8 mouse cellular contexts compared by ENCODE assay signal in genomic region chr13:92483348-92483747, GRCm38 (mm10). TPM values are rescaled to one million over a fixed set of nuclear protein-coding genes. Genes with fewer than 3 reads are reported as not detected.
DNase-seq lines count a peak whose midpoint lies in the region; ATAC-seq and TF ChIP-seq lines count a peak whose summit lies in the region.

No protein-coding gene starts in this region.

- no peak overlapping the region for H3K27ac ChIP-seq in MEL (ENCODE audit: control insufficient read depth, low read depth, low read length)
- no peak overlapping the region for H3K27ac ChIP-seq in brown adipose tissue, adult 24 weeks (replicated peaks; ENCODE audit: low read depth, low read length)
- H3K27ac ChIP-seq in forebrain, embryonic 11.5 days (ENCODE audit: low read depth, low read length) = no peak overlapping the region
- peak overlapping the region; percentile 92 for H3K27ac ChIP-seq in layer of hippocampus, adult 2 months
- peak overlapping the region; percentile 52; the same call in 1 of the 2 replicates for H3K27ac ChIP-seq in lung, embryonic 16.5 days (ENCODE audit: low read length)

- no peaks in the 10 kb centered on the region for H3K4me1 ChIP-seq in MEL (ENCODE audit: control insufficient read depth in 1 of 2, insufficient read depth in 2 of 2, low read length in 2 of 2)
- no peaks in the 10 kb centered on the region for H3K4me1 ChIP-seq in brown adipose tissue, adult 24 weeks (ENCODE audit: control insufficient read depth, insufficient read depth, insufficient read length, low read length)
- H3K4me1 ChIP-seq in forebrain, embryonic 11.5 days (replicated peaks; ENCODE audit: control insufficient read depth, insufficient read depth, low read length) = no peaks in the 10 kb centered on the region
- no peaks in the 10 kb centered on the region; the same call in 1 of the 2 replicates for H3K4me1 ChIP-seq in lung, embryonic 16.5 days (replicated peaks; ENCODE audit: control insufficient read depth, insufficient read depth, low read length)

- H3K79me2 ChIP-seq in MEL (ENCODE audit: control insufficient read depth, insufficient read depth, low read length, poor library complexity) = no peaks in the 10 kb centered on the region

- peak; percentile 72 for ATAC-seq in forebrain, embryonic 11.5 days (replicated peaks; ENCODE audit: low FRiP score)
- peak; percentile 73 for ATAC-seq in lung, embryonic 16.5 days (ENCODE audit: low read depth)

- H3K9ac ChIP-seq in MEL (ENCODE audit: control insufficient read depth, low read depth, low read length, poor library complexity, severe bottlenecking) = no peak overlapping the region
- H3K9ac ChIP-seq in forebrain, embryonic 11.5 days (ENCODE audit: low read length) = peak overlapping the region; percentile 58
- H3K9ac ChIP-seq in lung, embryonic 16.5 days (ENCODE audit: low read length) = peak overlapping the region; percentile 67

- intact Hi-C loops in heart, postnatal 14 days (cut with DNase I) = loop anchor here (2.0 kb wide), 2 partner anchors 129 to 575 kb away; partner anchors contain the start of genes Dhfr and Msh3

- no peaks in the 10 kb centered on the region for H3K36me3 ChIP-seq in MEL (ENCODE audit: control insufficient read depth in 1 of 2, insufficient read depth in 2 of 2, low read length in 2 of 2)
- H3K36me3 ChIP-seq in forebrain, embryonic 11.5 days (ENCODE audit: control insufficient read depth, insufficient read depth, low read length) = no peaks in the 10 kb centered on the region
- no peaks in the 10 kb centered on the region for H3K36me3 ChIP-seq in lung, embryonic 16.5 days (ENCODE audit: control insufficient read depth, insufficient read depth, low read length)

- peak overlapping the region; percentile 60 for H3K4me2 ChIP-seq in forebrain, embryonic 11.5 days (ENCODE audit: low read depth, low read length, severe bottlenecking)
- H3K4me2 ChIP-seq in lung, embryonic 16.5 days (ENCODE audit: low read depth, low read length) = peak overlapping the region; percentile 83

- TF ChIP-seq EP300 in MEL (IDR thresholded peaks at IDR 0.05; ENCODE audit: low read depth in 1 of 2, low read length in 2 of 2) = no peak

- TF ChIP-seq CTCF in MEL (IDR thresholded peaks at IDR 0.05 in 2 of 3, conservative IDR thresholded peaks at IDR 0.05 in 1 of 3; ENCODE audit: control insufficient read depth in 1 of 3, insufficient read depth in 1 of 3, low read depth in 2 of 3, low read length in 3 of 3, poor library complexity in 1 of 3, severe bottlenecking in 1 of 3) = peak; percentile 42 to 88 (median 64)
- TF ChIP-seq CTCF in layer of hippocampus, adult 2 months (conservative IDR thresholded peaks at IDR 0.05) = peak; percentile 82

- TF ChIP-seq RAD21 in MEL (IDR thresholded peaks at IDR 0.05; ENCODE audit: low read depth, low read length) = peak; percentile 61

- TF ChIP-seq POLR2A in MEL (IDR thresholded peaks at IDR 0.05; ENCODE audit: control insufficient read depth in 1 of 2, insufficient read depth in 1 of 2, low read depth in 1 of 2, low read length in 2 of 2, poor library complexity in 1 of 2) = no peak

- no peaks in the 10 kb centered on the region for H3K9me3 ChIP-seq in MEL (replicated peaks; ENCODE audit: insufficient read depth, low read length)
- H3K9me3 ChIP-seq in forebrain, embryonic 11.5 days (ENCODE audit: control insufficient read depth, low read length) = no peaks in the 10 kb centered on the region
- no peaks in the 10 kb centered on the region for H3K9me3 ChIP-seq in lung, embryonic 16.5 days (ENCODE audit: control insufficient read depth, low read length)

- peak overlapping the region; percentile 33 to 43; a peak in 2 of 4 replicates for H3K4me3 ChIP-seq in MEL (ENCODE audit: control insufficient read depth in 1 of 2, insufficient read depth in 1 of 2, low read depth in 2 of 2, low read length in 2 of 2)
- H3K4me3 ChIP-seq in brown adipose tissue, adult 24 weeks (ENCODE audit: insufficient read depth, low read depth, low read length) = peak overlapping the region; percentile 71
- H3K4me3 ChIP-seq in forebrain, embryonic 11.5 days (ENCODE audit: low read depth, low read length) = peak overlapping the region; percentile 26
- H3K4me3 ChIP-seq in layer of hippocampus, adult 2 months = peak overlapping the region; percentile 54
- H3K4me3 ChIP-seq in lung, embryonic 16.5 days (ENCODE audit: low read length) = peak overlapping the region; percentile 62

- peak; percentile 53 for DNase-seq in MEL (ENCODE audit: low read depth, low spot score)
- DNase-seq in forebrain, embryonic 11.5 days (ENCODE audit: low spot score) = peak; percentile 64
- DNase-seq in heart, postnatal 14 days = peak; percentile 26 to 54
- DNase-seq in layer of hippocampus, adult 2 months (ENCODE audit: low spot score in 2 of 2) = peak; percentile 32 to 42
- peak; percentile 21 for DNase-seq in ovary, postnatal 36 days (ENCODE audit: low spot score)
- DNase-seq in thymus, postnatal 14 days = peak; percentile 70

- no peaks in the 10 kb centered on the region for H3K27me3 ChIP-seq in MEL (ENCODE audit: control insufficient read depth in 1 of 2, insufficient read depth in 2 of 2, low read length in 2 of 2)
- H3K27me3 ChIP-seq in forebrain, embryonic 11.5 days (ENCODE audit: control insufficient read depth, insufficient read depth, low read length) = no peaks in the 10 kb centered on the region
- H3K27me3 ChIP-seq in lung, embryonic 16.5 days (ENCODE audit: control insufficient read depth, insufficient read depth, low read depth, low read length) = no peaks in the 10 kb centered on the region

- 5% methylated on average over 3 of the region's 3 CpGs for WGBS in forebrain, embryonic 11.5 days
- WGBS in lung, embryonic 16.5 days = 10% methylated on average over 3 of the region's 3 CpGs

TF ChIP-seq in MEL, 35 proteins besides CTCF, POLR2A, EP300 and RAD21:
- peak; percentile 73; the same call in 1 of the 2 replicates for TF ChIP-seq MYC (IDR thresholded peaks at IDR 0.05; ENCODE audit: low read depth, low read length)
- TF ChIP-seq MYB (IDR thresholded peaks at IDR 0.05; ENCODE audit: low read depth, low read length) = no peak
- TF ChIP-seq POLR2AphosphoS2 (IDR thresholded peaks at IDR 0.05; ENCODE audit: low read length) = no peak
- TF ChIP-seq ZNF384 (IDR thresholded peaks at IDR 0.05; ENCODE audit: low read depth, low read length) = no peak
- TF ChIP-seq SMC3 (IDR thresholded peaks at IDR 0.05; ENCODE audit: low read depth, low read length) = peak; percentile 75
- TF ChIP-seq E2F4 (IDR thresholded peaks at IDR 0.05; ENCODE audit: borderline replicate concordance, low read depth, low read length) = no peak
- 0 out of 2 replicates have a peak, but pooled peaks have one; percentile 43 for TF ChIP-seq MAX (IDR thresholded peaks at IDR 0.05; ENCODE audit: low read length)
- TF ChIP-seq GATA1 (IDR thresholded peaks at IDR 0.05; ENCODE audit: low read depth, low read length) = no peak

RNA-seq across cellular contexts. Expression of gene Fam151b, which starts 0.5 kb away (rescaled TPM):
- total RNA-seq in MEL (2012; rRNA removed) = 0.12 and 0.13 TPM in 2 replicates
- 1 to 10 TPM in 1 of 2 experiments, not detected in 1; 1.4 TPM for polyA plus RNA-seq in MEL (2012; ENCODE audit: insufficient read depth in 1 of 2, insufficient read length in 2 of 2, low read depth in 1 of 2, low replicate concordance in 2 of 2, missing spikeins in 1 of 2)
- polyA plus RNA-seq in brown adipose tissue, adult 24 weeks (2012; ENCODE audit: insufficient read depth, insufficient read length, missing spikeins) = 8.3 and 8.8 TPM in 2 replicates
- polyA plus RNA-seq in forebrain, embryonic 11.5 days (2014; fragmentation: Nextera tagmentation; extraction: Ambion mirVana) = not detected in 2 replicates
- 1 to 10 TPM; 2.4 to 2.8 TPM for total RNA-seq in heart, postnatal 14 days (2021)
- 10 to 100 TPM in 1 of 2 experiments, 1 to 10 TPM in 1; 8.8 to 10.7 TPM for total RNA-seq in layer of hippocampus, adult 2 months (2021)
- polyA plus RNA-seq in lung, embryonic 16.5 days (2015; fragmentation: Nextera tagmentation; extraction: Ambion mirVana) = not detected in 2 replicates

RNA-seq across cellular contexts. Expression of gene Zfyve16, which starts 47.3 kb away (rescaled TPM):
- 4.1 and 5.3 TPM in 2 replicates for total RNA-seq in MEL (2012; rRNA removed)
- 1 to 10 TPM in 1 of 2 experiments, not detected in 1; 4.5 TPM for polyA plus RNA-seq in MEL (2012; ENCODE audit: insufficient read depth in 1 of 2, insufficient read length in 2 of 2, low read depth in 1 of 2, low replicate concordance in 2 of 2, missing spikeins in 1 of 2)
- 6.3 and 8.5 TPM in 2 replicates for polyA plus RNA-seq in brown adipose tissue, adult 24 weeks (2012; ENCODE audit: insufficient read depth, insufficient read length, missing spikeins)
- 12.1 and 13.0 TPM in 2 replicates for polyA plus RNA-seq in forebrain, embryonic 11.5 days (2014; fragmentation: Nextera tagmentation; extraction: Ambion mirVana)
- 10 to 100 TPM; 16.3 to 17.2 TPM for total RNA-seq in heart, postnatal 14 days (2021)
- 10 to 100 TPM; 16.9 to 21.0 TPM for total RNA-seq in layer of hippocampus, adult 2 months (2021)
- 10.5 and 11.5 TPM in 2 replicates for polyA plus RNA-seq in lung, embryonic 16.5 days (2015; fragmentation: Nextera tagmentation; extraction: Ambion mirVana)

RNA-seq across cellular contexts. Expression of gene Ankrd34b, which starts 57.7 kb away (rescaled TPM):
- not detected in 2 replicates for total RNA-seq in MEL (2012; rRNA removed)
- not detected for polyA plus RNA-seq in MEL (2012; ENCODE audit: insufficient read depth in 1 of 2, insufficient read length in 2 of 2, low read depth in 1 of 2, low replicate concordance in 2 of 2, missing spikeins in 1 of 2)
- polyA plus RNA-seq in brown adipose tissue, adult 24 weeks (2012; ENCODE audit: insufficient read depth, insufficient read length, missing spikeins) = not detected in 2 replicates
- polyA plus RNA-seq in forebrain, embryonic 11.5 days (2014; fragmentation: Nextera tagmentation; extraction: Ambion mirVana) = 0.08 TPM in 1 of 2 replicates, not detected in the other
- total RNA-seq in heart, postnatal 14 days (2021) = under 1 TPM in 1 of 2 experiments, not detected in 1; 0.31 TPM
- total RNA-seq in layer of hippocampus, adult 2 months (2021) = 10 to 100 TPM; 12.7 to 14.0 TPM
- polyA plus RNA-seq in lung, embryonic 16.5 days (2015; fragmentation: Nextera tagmentation; extraction: Ambion mirVana) = 0.98 and 1.0 TPM in 2 replicates

Comparison
In these comparisons a context has a peak if more than half of its experiments do, and no peak if none do; other contexts are left out.
1. H3K27ac ChIP-seq: peak in layer of hippocampus, adult 2 months (single experiment) and lung, embryonic 16.5 days (single experiment); none in MEL (single experiment), brown adipose tissue, adult 24 weeks (single experiment) and forebrain, embryonic 11.5 days (single experiment).
2. Peak in every context shown above with its lines, with median percentiles within 50 percentile points of each other: DNase-seq and H3K4me3 ChIP-seq.